Mouse (Mus musculus) ES-Bruce4 (cell line): Measurements from ENCODE around the gene Duox2. TPM values are rescaled to one million over a fixed set of nuclear protein-coding genes. Genes with fewer than 3 reads are reported as not detected.

Source experiments
- H3K27ac ChIP-seq: 2 replicates; pipeline ENCODE4 v1.5.1; 2012; ENCODE audit warnings: low read length, inconsistent platforms; ENCODE audit not compliant: insufficient read depth
- H3K27me3 ChIP-seq: 2 replicates; pipeline ENCODE4 v1.6.1; 2012; ENCODE audit warnings: mild to moderate bottlenecking, low read length, inconsistent platforms; ENCODE audit not compliant: control insufficient read depth, poor library complexity, insufficient read depth, severe bottlenecking
- H3K36me3 ChIP-seq: 2 replicates; pipeline ENCODE4 v1.6.1; 2012; ENCODE audit warnings: inconsistent platforms, mild to moderate bottlenecking, low read length, moderate library complexity; ENCODE audit not compliant: control insufficient read depth, poor library complexity, insufficient read depth, severe bottlenecking
- H3K4me1 ChIP-seq: one replicate; pipeline ENCODE4 v1.8.1; 2011; ENCODE audit warnings: low read length; ENCODE audit not compliant: control insufficient read depth, insufficient read depth
- H3K4me3 ChIP-seq: 2 replicates; pipeline ENCODE4 v1.5.1; 2011; ENCODE audit warnings: low read depth, mild to moderate bottlenecking, low read length
- H3K9ac ChIP-seq: 2 replicates; pipeline ENCODE4 v1.6.1; 2012; ENCODE audit warnings: low read depth, mild to moderate bottlenecking, inconsistent platforms; ENCODE audit not compliant: poor library complexity, severe bottlenecking
- H3K9me3 ChIP-seq: replicated peaks from 2 replicates; pipeline ENCODE4 v1.6.1; 2012; ENCODE audit warnings: mild to moderate bottlenecking, low read length, inconsistent platforms; ENCODE audit not compliant: control insufficient read depth, poor library complexity, insufficient read depth, severe bottlenecking
- CTCF ChIP-seq: IDR thresholded peaks from one replicate; pipeline ENCODE4 v1.8.1; 2011; ENCODE audit warnings: low read depth, low read length
- EP300 ChIP-seq: IDR thresholded peaks from 2 replicates; pipeline ENCODE4 v1.6.1; 2011; ENCODE audit warnings: low read depth, low read length; ENCODE audit not compliant: insufficient read depth
- POLR2A ChIP-seq: IDR thresholded peaks from one replicate; pipeline ENCODE4 v1.8.1; 2011; ENCODE audit warnings: low read length; ENCODE audit not compliant: insufficient read depth
- polyA plus RNA-seq: library from polyadenylated mRNA; stranded (reverse); fragments of >200 nt; gene quantifications from 2 replicates; pipeline ENCODE4 v1.2.4, GENCODE M21; 2011; ENCODE audit warnings: low read depth; ENCODE audit not compliant: missing spikeins, insufficient read depth, insufficient read length

Gene Duox2
- polyA plus RNA-seq, 1 experiment = not detected

DNA sequence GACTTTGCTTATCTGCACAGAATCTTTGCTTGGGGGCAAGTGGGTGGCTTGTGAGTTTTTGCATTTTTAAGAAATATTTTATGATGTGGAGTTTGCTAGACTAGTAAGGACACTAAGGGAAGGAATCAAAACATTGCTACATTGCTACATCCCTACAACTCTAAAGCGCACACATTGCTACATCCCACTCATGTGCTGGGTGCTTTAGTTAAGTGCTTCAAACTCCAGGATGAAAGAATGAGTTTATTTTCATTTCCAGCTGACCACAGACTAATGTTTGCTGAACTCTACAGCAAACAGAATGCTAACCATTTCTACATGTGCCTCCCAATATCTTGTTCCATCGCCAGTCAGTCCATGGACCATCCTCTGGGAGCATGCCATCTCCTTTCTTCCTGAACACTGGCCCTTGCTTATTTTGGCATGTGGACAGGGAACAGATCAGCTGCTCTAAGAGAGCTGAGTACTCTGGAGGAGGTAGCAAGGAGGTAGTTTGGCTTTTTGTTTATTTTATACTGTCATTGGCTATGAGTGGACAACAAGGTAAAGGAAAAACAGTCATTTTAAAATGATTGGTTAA lies 60.3 kb downstream of the Duox2 start:
- TF ChIP-seq EP300 = no peak
- Histone ChIP-seq H3K4me1 (no peaks in the 10 kb centered on the region), H3K27ac (no peak overlapping the region), H3K36me3 (no peaks in the 10 kb centered on the region), H3K9me3 (no peaks in the 10 kb centered on the region), H3K27me3 (no peaks in the 10 kb centered on the region; the same call in 1 of the 2 replicates), H3K4me3 (no peak overlapping the region), H3K9ac (no peak overlapping the region)

GRCm38 (mm10) chr2:122236321-122236720 lies 61.9 kb downstream of the Duox2 start:
- H3K36me3 ChIP-seq = no peaks in the 10 kb centered on the region
- no peaks in the 10 kb centered on the region; the same call in 1 of the 2 replicates for H3K27me3 ChIP-seq
- H3K4me3 ChIP-seq = no peak overlapping the region
- TF ChIP-seq EP300 (no peak), POLR2A (no peak), CTCF (no peak)
- no peak overlapping the region for H3K9ac ChIP-seq
- no peaks in the 10 kb centered on the region for H3K4me1 ChIP-seq
- no peak overlapping the region for H3K27ac ChIP-seq
- H3K9me3 ChIP-seq = no peaks in the 10 kb centered on the region

DNA sequence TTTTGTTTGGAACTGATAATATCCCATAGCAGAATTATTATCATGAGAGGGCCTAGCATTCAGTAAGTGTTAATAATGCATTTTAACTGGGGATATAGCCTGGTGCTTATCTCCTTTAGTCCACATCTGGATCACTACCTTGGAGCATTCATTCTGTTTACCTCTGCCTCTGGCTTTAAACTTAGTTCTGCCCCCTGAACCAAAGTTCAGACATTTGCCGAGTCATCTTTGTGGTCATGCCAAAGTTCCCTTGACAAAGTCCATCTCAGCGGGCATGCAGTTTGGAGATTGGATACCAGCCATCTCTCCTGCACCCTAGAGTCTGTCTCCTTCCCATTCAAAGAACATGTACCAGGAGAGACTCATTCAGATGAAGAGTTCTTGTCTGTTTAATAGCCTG lies 62.8 kb downstream of the Duox2 start:
- Histone ChIP-seq H3K27ac (no peak overlapping the region), H3K4me3 (no peak overlapping the region), H3K9me3 (no peaks in the 10 kb centered on the region), H3K9ac (no peak overlapping the region), H3K27me3 (no peaks in the 10 kb centered on the region; the same call in 1 of the 2 replicates), H3K36me3 (no peaks in the 10 kb centered on the region), H3K4me1 (no peaks in the 10 kb centered on the region)
- TF ChIP-seq POLR2A = no peak
- no peak for TF ChIP-seq EP300

GRCm38 (mm10) chr2:122234611-122235288 lies 63.5 kb downstream of the Duox2 start, which contains the start of gene Sord:
Gene Sord, plus strand, starts transcription at chr2:122234749.
- Histone ChIP-seq H3K36me3 (no peaks in the 10 kb centered on the region), H3K9me3 (no peaks in the 10 kb centered on the region), H3K9ac (peak within 1 kb of the TSS; percentile 12), H3K4me1 (no peaks in the 10 kb centered on the region), H3K4me3 (peak within 1 kb of the TSS; percentile 66), H3K27ac (peak within 1 kb of the TSS; percentile 60; the same call in 1 of the 2 replicates), H3K27me3 (no peaks in the 10 kb centered on the region; the same call in 1 of the 2 replicates)
- TF ChIP-seq CTCF (no peak), EP300 (no peak), POLR2A (no peak)

GRCm38 (mm10) chr2:122233759-122234557 lies 64.3 kb downstream of the Duox2 start:
- Histone ChIP-seq H3K27ac (peak overlapping the region; percentile 60; the same call in 1 of the 2 replicates), H3K9ac (peak overlapping the region; percentile 12), H3K36me3 (no peaks in the 10 kb centered on the region), H3K4me3 (peak overlapping the region; percentile 66), H3K4me1 (no peaks in the 10 kb centered on the region), H3K9me3 (no peaks in the 10 kb centered on the region), H3K27me3 (no peaks in the 10 kb centered on the region; the same call in 1 of the 2 replicates)
- TF ChIP-seq EP300 (no peak), POLR2A (no peak), CTCF (no peak)
